Mouse (Mus musculus): Measurements from ENCODE around the gene Slc22a14. TPM values are rescaled to one million over a fixed set of nuclear protein-coding genes. Genes with fewer than 3 reads are reported as not detected.
A peak's percentile ranks its signal among the peaks of the same experiment; 100 is the strongest.
"Not testable (repeated sequence)": the region's sequence is repeated elsewhere in the genome, so short reads cannot be mapped to it uniquely, and the experiment has no call there.

Slc22a14 gene
- under 1 TPM in 1 of 4 experiments, not detected in 3; 0.20 TPM for total RNA-seq (2022)

GRCm38 (mm10) chr9:119365284-119365683, at the start of gene Slc22a14:
Gene Slc22a14 (minus strand): TSS chr9:119365553.
- no peak for DNase-seq (ENCODE audit: low spot score in 2 of 2)

DNA sequence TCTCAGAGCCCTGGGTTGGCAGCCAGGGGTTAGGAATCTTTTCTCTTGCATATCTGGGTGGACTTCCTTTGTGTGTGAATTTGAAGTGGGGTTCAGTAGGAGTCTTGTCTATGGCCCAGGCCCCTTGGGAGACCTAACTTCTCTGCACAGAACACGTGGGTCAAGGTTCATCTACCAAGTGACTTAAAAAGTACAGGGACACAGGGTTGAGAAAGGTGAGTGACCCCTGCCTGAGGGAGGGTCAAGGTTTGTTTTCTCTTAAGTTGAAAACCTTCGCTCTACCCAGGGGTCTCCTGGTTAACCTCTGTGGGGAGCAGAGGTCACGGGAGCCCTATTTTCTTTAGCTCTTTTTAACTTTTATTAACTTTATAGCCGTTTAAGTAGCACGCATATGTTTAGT, 44.5 kb upstream of the Slc22a14 start:
- DNase-seq (ENCODE audit: low spot score in 2 of 2): no peak

DNA sequence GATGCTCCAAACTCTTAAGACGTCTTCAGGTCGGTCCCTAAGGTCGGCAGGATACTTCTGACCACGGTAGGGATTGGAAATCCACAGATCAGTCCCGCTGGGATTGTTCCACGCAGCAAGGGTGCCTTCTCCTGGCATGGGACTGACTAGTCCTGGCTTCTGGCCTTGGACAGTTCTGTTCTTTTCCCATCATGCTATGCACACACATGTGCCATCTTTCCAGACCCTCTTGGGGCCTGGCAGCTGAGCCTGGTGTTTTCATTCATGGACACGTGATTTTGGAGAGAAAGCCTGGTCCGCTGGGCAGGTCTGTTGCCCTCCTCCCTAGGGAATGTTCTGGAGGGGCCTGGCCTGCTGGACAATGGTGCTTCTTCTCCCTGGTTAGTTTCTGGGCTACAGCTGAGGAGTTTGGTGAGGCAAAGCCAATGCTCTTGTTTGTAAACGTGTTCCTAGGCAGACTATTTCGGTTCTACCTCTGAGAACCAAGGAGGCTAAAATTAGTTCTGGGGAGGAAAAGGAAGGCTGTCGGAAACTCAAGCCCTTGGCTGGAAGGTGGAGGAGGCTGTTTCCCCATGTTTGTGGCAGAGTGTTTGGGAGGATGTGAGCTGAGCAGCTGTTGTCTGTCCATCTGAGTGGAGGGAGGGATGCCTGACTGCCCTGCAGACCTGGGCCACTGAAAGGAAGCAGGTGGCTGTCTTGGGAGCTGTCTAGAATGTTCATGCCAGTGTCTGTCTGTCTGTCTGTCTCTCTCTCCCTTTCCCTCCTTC, 43.7 kb upstream of the Slc22a14 start:
- DNase-seq (ENCODE audit: low spot score in 2 of 2): no peak

DNA sequence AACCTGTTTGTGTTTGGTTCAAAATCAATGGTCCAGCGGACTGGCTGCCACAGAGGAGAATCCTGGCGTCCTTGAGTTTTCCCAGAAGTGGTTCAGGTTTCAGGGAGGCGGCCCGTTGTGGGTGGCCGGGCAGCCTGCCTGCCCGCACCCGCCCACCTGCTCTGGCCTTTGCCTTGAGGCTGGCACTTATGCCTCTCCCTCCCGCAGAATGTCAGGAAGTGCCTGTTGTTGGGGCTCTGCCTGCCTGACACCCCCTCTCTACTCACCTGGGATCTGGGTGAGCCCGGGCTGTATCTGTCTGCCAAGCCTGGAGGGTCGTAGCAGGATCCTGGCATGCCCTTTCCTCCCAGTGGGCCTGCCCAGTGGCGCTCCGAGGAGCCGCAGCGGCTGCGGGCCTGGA, 42.5 kb upstream of the Slc22a14 start:
- DNase-seq (ENCODE audit: low spot score in 2 of 2): no peak

GRCm38 (mm10) chr9:119404090-119404489, 38.7 kb upstream of the Slc22a14 start:
- no peak for DNase-seq (ENCODE audit: low spot score in 2 of 2)

DNA sequence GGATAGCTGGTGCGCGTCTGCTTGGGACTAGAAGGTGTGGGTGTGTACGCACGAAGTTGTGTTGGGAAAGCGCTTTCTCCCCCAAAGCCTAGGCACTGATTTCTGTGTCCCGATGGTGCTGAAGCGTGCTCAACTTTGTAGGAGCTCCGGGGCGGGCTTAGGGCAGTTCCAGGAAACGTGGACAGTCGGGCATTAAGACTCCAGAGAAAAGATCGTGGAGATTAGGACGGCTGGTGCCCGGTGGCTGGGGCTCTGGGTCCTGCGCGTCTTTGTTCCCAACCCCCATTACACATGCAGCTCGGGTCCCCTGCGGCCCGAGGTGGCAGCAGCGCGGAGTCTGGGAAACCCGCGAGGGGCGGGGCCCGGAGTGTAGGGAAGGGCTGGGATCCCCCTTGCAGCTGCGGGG, 37.9 kb upstream of the Slc22a14 start:
- peak; percentile 18 to 22 for DNase-seq (ENCODE audit: low spot score in 2 of 2)

- peak in 1 of 2 experiments; percentile 37 for DNase-seq (ENCODE audit: low spot score in 2 of 2)
Measured at GRCm38 (mm10) chr9:119402253-119403235, 37.2 kb upstream of the Slc22a14 start.

DNA sequence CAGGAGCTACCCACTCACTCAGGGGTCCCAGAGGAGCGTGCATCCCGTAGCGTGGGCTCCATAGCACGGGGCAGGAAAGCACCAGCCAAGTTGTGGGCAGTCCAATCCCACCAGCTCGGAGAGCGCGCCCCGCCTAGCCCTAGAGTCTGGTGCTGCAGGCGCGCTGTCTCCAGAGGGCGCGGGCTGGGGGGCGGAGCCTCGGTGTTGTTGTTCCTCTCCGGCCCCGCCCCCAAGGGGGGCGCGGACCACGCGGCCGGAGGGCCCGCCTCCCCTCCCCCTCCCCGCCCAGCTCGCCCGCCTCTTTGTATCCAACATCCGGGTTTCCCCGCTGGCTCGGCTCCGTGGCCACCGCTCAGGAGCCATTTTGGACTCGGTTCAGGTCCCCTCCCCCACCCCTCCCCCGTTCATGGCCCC, 36.5 kb upstream of the Slc22a14 start, which contains the start of gene Acvr2b:
Gene Acvr2b, plus strand, starts transcription at position 318 of the 414 bp plus-strand sequence.
- DNase-seq (ENCODE audit: low spot score in 2 of 2): peak; percentile 89 to 91

DNA sequence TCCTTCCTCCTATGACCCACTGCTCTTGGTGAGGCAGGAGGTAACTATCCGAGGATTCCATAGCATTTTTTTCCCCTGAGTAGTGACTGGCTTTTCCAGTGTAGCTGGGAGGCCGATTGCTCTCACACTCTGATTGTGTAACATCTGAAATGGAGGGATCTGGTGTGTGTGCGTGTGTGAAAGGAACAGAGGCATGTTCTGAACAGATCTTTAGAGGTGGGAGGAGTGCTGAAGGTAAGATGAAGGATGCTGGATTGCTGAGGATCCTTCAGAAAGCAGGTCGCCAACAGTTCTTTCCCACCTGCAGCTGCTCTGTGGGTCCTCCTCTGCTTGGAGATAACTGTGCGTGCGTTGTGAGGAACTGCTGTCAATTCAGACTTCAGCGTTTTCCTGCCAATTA, 36.0 kb upstream of the Slc22a14 start:
- peak in 1 of 2 experiments; percentile 38 for DNase-seq (ENCODE audit: low spot score in 2 of 2)

GRCm38 (mm10) chr9:119394808-119395207, 29.5 kb upstream of the Slc22a14 start:
- no peak for DNase-seq (ENCODE audit: low spot score in 2 of 2)

DNA sequence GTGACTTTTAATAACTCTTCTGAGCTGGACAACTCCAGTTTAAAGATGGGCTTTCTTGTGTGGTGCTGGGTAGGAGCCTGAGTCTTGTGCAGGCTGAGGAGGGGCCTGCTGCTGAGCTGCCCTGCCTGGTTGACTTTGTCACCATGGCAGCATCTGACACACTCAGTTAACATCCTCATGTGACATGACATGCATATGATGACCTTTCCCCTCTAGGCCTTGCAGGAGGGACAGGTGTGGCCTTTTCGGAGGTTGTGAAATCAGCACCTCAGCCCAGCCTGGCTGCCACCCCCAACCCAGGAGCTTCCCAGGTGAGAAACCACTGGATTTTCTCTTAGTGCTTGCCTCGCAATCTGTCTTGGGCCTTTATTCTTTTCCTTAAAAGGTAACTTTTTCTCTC, 24.9 kb upstream of the Slc22a14 start:
- no peak for DNase-seq (ENCODE audit: low spot score in 2 of 2)

DNA sequence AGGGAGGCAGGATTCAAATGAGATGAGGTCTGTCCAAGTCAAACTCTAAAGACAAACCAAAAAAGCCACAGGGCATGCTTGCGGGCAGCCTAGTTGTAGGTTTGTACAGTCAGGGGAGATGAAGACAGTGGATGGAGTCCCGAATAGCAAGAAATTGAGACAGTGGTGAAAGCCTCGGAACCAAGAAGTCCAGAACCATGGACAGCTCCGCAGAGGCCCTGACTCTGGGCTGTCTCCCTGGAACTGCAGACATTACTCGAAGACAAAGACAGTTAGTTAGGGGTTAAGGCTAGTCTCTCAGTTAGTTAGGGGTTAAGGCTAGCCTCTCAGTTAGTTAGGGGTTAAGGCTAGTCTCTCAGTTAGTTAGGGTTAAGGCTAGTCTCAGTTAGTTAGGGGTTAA, 23.6 kb upstream of the Slc22a14 start:
- no peak for DNase-seq (ENCODE audit: low spot score in 2 of 2)

DNA sequence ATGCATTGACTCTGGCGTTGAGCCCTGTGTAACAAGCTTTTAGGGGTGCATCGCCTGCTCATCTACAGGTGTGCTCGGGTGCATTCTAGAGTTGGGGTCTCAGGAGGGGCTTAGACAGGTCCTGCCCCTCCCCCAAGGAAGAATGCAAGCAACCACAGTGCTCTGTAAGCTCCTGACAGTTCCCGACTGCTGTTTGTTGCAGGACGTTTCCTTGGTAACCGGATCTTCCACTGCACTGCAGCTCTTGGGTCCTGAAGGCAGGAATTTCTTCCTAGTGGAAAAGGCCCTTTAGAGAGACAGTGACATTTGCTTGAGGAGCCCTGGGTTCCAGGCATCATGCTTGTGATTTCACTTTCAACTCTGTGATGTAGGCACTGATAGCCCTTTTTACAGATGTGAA, 17.2 kb upstream of the Slc22a14 start:
- DNase-seq (ENCODE audit: low spot score in 2 of 2): peak; percentile 21 to 29

DNA sequence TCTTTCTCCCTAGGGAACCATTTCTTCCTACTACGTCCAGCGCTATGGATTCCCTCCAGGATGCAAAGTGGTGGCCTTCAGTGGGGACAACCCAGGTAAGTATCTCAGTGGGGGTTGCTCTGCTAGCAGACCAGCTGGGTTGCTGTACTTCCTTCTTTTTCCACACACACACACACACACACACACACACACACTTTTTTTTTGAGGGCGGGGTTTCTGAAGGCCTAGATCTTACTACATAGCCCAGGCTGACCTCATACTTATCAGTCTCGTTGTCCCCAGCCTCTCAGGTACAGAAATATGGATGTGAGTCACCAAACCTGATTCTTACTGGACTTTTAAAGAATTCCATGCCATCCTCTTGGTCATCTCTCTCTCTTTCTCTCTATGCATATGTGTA, 12.9 kb upstream of the Slc22a14 start:
- DNase-seq (ENCODE audit: low spot score in 2 of 2): no peak

DNA sequence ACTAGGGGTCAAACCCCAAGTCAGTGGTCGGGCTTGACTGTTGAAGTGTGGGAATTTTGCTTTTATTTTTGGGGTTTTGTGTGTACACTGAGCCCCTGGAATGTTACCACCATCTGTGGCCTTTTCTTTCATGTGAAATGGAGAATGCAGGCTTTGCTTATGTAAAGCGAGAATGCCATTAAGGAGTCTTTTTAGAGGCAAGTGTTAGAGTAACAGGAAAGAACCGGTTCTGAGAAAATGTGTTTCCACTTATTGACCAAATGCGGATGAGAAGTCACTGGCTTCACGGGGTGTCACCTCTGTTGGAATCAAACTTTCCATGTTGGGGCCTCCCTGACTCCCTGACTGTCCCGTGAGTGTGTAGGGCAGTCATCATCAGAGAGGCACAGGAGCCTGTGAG, 10.2 kb upstream of the Slc22a14 start:
- DNase-seq (ENCODE audit: low spot score in 2 of 2): no peak

DNA sequence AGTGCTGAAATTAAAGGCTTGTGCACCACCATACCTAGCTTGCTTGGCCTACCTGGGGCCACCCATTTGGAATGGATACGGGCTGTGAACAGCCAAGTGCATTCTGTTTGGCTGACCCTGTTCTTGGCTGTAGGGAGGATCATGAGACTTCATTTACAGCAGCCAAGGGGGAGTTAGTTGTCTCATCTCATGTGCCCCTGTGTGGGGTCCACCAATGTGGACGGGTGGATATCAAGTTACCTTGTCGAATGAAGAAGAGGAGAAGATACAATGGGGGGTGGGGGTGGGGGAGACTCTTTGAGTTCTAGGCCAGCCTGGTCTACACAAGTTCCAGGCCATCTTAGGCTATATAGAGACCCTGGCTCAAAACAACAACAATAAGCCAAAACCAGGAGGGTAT, 9.7 kb upstream of the Slc22a14 start:
- no peak for DNase-seq (ENCODE audit: low spot score in 2 of 2)

DNA sequence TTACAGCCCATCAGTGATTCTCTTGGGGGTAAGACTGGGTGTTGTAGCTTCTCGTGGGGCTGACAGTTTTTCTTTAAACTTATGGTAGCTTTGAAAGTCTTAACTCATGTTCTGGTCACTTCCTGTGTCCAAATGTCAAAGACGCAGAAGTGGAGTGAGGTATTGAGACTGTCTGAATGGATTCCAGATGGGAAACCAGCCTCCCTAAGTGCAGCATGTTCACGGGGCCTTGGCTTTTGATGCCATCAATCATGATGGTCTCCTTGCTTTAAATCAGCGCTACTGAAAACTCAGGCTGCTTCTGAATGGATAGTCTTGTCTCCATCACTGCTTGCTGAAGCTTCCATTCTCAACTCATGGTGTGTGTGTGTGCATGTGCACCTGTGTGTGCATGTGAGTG, 5.9 kb upstream of the Slc22a14 start:
- DNase-seq (ENCODE audit: low spot score in 2 of 2): no peak

DNA sequence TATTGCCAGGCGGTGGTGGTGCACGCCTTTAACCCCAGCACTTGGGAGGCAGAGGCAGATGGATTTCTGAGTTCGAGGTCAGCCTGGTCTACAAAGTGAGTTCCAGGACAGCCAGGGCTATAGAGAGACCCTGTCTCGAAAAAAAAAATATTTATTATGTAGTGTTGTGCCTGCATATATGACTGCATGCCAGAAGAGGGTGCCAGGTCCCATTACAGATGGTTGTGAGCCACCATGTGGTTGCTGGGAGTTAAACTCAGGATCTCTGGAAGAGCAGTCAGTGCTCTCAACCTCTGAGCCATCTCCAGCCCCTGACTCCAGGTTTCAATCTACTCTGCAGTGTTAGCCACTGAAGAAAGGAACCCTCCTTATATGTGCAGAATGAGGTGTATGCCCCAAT, 5.4 kb upstream of the Slc22a14 start:
- DNase-seq (ENCODE audit: low spot score in 2 of 2): not testable (repeated sequence)

GRCm38 (mm10) chr9:119368367-119368766, 3.0 kb upstream of the Slc22a14 start:
- no peak for DNase-seq (ENCODE audit: low spot score in 2 of 2)

GRCm38 (mm10) chr9:119363229-119363628, 2.1 kb downstream of the Slc22a14 start:
- DNase-seq (ENCODE audit: low spot score in 2 of 2): no peak

DNA sequence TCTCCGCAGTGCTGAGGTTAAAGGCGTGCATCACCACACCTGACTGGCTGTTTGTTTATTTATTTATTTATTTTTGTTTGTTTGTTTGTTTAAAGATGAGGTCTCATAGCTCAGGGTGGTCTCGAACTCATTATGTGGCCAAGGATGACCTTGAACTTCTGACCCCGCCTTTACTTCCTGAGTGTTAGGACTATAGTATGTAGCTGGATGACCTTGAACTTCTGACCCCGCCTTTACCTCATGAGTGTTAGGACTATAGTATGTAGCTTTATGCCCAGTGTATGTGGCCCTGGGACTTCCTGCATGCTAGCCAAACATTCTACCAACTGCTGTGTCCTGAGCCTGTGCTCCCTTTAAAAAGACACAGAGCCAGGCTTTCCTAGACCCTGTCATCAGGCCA, 3.9 kb downstream of the Slc22a14 start:
- DNase-seq (ENCODE audit: low spot score in 2 of 2): no peak

DNA sequence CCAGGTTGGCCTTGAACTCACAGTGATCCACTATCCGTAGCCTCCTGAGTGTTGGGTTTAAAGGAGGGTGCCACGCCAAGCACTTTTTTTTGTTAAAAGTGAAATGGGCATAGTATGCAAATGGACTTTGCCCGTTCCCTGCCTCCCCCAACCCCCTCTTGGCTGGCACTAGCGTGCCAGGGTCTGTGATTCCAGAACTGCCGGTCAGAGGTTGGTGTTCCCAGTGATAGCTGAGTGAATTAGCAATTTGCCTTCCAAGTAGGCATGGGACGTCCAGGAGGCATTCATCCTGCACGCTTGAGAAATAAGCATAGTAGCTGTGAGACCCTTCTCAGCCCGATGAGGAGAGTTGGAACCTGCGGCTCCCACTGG, 7.3 kb downstream of the Slc22a14 start:
- no peak for DNase-seq (ENCODE audit: low spot score in 2 of 2)
